Mouse (Mus musculus) lung, adult 2 months (tissue): ENCODE measurements around the gene Polr2j.

Experiments used
- CTCF ChIP-seq: fragments of 200-500 bp; IDR thresholded peaks from 2 replicates; pipeline ENCODE4 v1.5.1; 2011; ENCODE audit warnings: mild to moderate bottlenecking, low read length, control low read depth; ENCODE audit not compliant: insufficient read depth
- POLR2A ChIP-seq: fragments of 200-500 bp; IDR thresholded peaks from 2 replicates; pipeline ENCODE4 v1.6.1; 2011; ENCODE audit warnings: low read depth, mild to moderate bottlenecking, control low read depth, low read length, borderline replicate concordance; ENCODE audit errors: extremely low read depth

GRCm38 (mm10) chr5:136098536-136098935 is 17.9 kb upstream of the Polr2j start:
- TF ChIP-seq CTCF (no peak), POLR2A (no peak)
